Mouse (Mus musculus): ENCODE measurements at regions not wholly inside any gene's neighbourhood (a gene's known extent, or its start where the extent isn't known, plus 50 kb on each side); places are given as distances from the start of the nearest gene placed in this dataset.

GRCm38 (mm10) chr2:178685211-178685610 is 254.9 kb downstream of the Cdh26 start:
- TF ChIP-seq CTCF (IDR thresholded peaks at IDR 0.05; ENCODE audit: insufficient read depth, low read depth, low read length) (no peak), POLR2A (IDR thresholded peaks at IDR 0.05; ENCODE audit: insufficient read depth, low read depth, low read length) (no peak)
